Comparison of ENCODE assay signal across 11 mouse cellular contexts in genomic region chr12:73371132-73371531, GRCm38 (mm10).
DNase-seq lines count a peak whose midpoint lies in the region; TF ChIP-seq lines count a peak whose summit lies in the region.
"Had no signal": no experiment of that assay in that cellular context is flagged by ENCODE, and none has a peak within 500 bp of the region (broad histone marks: within the 10 kb centered on the region; RNA-seq: fewer than 3 reads in every experiment).

No protein-coding gene starts in this region.

- intact Hi-C loops in left cerebral cortex, postnatal 4 days (cut with DNase I), result no loop called here

- DNase-seq in left cerebral cortex, postnatal 4 days, result peak; percentile 80
- no peak for DNase-seq in left cerebral cortex, adult 11 months (ENCODE audit: low spot score)
- peak; percentile 69 to 72 for DNase-seq in adrenal gland, postnatal 36 days
- peak; percentile 62 to 77 for DNase-seq in cerebellum, postnatal 25 days
- DNase-seq in retina, postnatal 1 day, result no peak
- no peak for DNase-seq in lung, adult 18-20 months
- DNase-seq in thymus, postnatal 0 days (ENCODE audit: low spot score), result no peak

- no peak overlapping the region for H3ac ChIP-seq in myocyte (ENCODE audit: control insufficient read depth, insufficient read length)

- no peaks in the 10 kb centered on the region for H3K79me2 ChIP-seq in myocyte (ENCODE audit: control insufficient read depth, insufficient read depth)

- H3K4me2 ChIP-seq in myocyte (ENCODE audit: low read depth), result peak overlapping the region; percentile 14
- H3K4me2 ChIP-seq: embryonic facial prominence, embryonic 15.5 days; neural tube, embryonic 12.5 days had no signal

- no peaks in the 10 kb centered on the region for H3K36me3 ChIP-seq in myocyte (ENCODE audit: control insufficient read depth, insufficient read depth)
- H3K36me3 ChIP-seq: embryonic facial prominence, embryonic 15.5 days; G1E; neural tube, embryonic 12.5 days had no signal

- no peak for TF ChIP-seq POLR2A in myocyte (IDR thresholded peaks at IDR 0.05; ENCODE audit: insufficient read length, low read depth)

- H3K27me3 ChIP-seq in myocyte (ENCODE audit: control insufficient read depth, insufficient read depth, insufficient read length), result no peaks in the 10 kb centered on the region
- H3K27me3 ChIP-seq: embryonic facial prominence, embryonic 15.5 days; neural tube, embryonic 12.5 days had no signal

- no peak overlapping the region for H3K4me3 ChIP-seq in myocyte
- H3K4me3 ChIP-seq: embryonic facial prominence, embryonic 15.5 days; neural tube, embryonic 12.5 days had no signal

TF ChIP-seq in myocyte, 11 proteins besides CTCF, POLR2A, EP300 and RAD21:
- TF ChIP-seq TCF3 (IDR thresholded peaks at IDR 0.05; ENCODE audit: insufficient read length, low read depth), result no peak
- no peak for TF ChIP-seq REST (IDR thresholded peaks at IDR 0.05; ENCODE audit: insufficient read depth, insufficient read length)
- no peak for TF ChIP-seq CEBPB (IDR thresholded peaks at IDR 0.05; ENCODE audit: insufficient read depth, poor library complexity, severe bottlenecking)
- no peak for TF ChIP-seq TCF12 (IDR thresholded peaks at IDR 0.05; ENCODE audit: insufficient read depth, poor library complexity, severe bottlenecking)
- TF ChIP-seq POLR2AphosphoS2 (IDR thresholded peaks at IDR 0.05; ENCODE audit: insufficient read length, low read depth), result no peak
- TF ChIP-seq E2F4 (IDR thresholded peaks at IDR 0.05; ENCODE audit: insufficient read depth), result no peak
- TF ChIP-seq MAX (IDR thresholded peaks at IDR 0.05; ENCODE audit: low read depth), result no peak
- TF ChIP-seq MYOD1 (IDR thresholded peaks at IDR 0.05; ENCODE audit: control insufficient read depth in 1 of 3, insufficient read length in 2 of 3, low read depth in 2 of 3), result no peak
- no peak for TF ChIP-seq SRF (IDR thresholded peaks at IDR 0.05; ENCODE audit: control insufficient read depth, insufficient read length, low read depth)
- no peak for TF ChIP-seq USF1 (IDR thresholded peaks at IDR 0.05; ENCODE audit: low read depth)
- TF ChIP-seq MYOG (IDR thresholded peaks at IDR 0.05; ENCODE audit: control insufficient read depth in 1 of 3, insufficient read depth in 1 of 3, insufficient read length in 2 of 3, low read depth in 2 of 3), result no peak

Comparison
In these comparisons a context has a peak if more than half of its experiments do, and no peak if none do; other contexts are left out.
1. DNase-seq: peak in left cerebral cortex, postnatal 4 days (single experiment), adrenal gland, postnatal 36 days (2 of 2) and cerebellum, postnatal 25 days (2 of 2); none in left cerebral cortex, adult 11 months (single experiment), retina, postnatal 1 day (single experiment), lung, adult 18-20 months (0 of 2) and thymus, postnatal 0 days (single experiment).